Mouse (Mus musculus) cerebellum, adult 18-20 months (tissue): Measurements from ENCODE around the gene Alk.

Source experiments
- DNase-seq, 2 experiments: peaks; one replicate each; pipeline ENCODE4 v3.0.0; 2021

Alk gene

DNA sequence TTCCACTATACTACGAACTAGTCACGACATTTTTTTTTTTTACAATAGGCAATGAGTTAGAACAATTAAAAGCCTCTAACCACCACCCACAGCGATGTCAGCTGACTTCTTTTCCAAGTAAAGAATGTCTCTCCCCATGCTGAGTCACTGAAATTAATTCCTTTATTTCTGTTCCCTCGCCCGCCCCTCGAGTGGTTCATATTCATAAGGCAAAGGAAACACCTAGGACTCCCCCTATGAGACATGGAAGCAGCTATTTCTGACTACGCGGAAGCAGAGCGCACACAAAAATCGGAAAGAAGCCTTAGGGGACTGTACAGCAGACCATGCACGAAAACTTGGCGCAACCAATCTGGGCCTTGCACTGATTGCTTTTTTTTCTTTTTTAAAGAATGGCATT is 735.6 kb downstream of the Alk start:
- no peak for DNase-seq

DNA sequence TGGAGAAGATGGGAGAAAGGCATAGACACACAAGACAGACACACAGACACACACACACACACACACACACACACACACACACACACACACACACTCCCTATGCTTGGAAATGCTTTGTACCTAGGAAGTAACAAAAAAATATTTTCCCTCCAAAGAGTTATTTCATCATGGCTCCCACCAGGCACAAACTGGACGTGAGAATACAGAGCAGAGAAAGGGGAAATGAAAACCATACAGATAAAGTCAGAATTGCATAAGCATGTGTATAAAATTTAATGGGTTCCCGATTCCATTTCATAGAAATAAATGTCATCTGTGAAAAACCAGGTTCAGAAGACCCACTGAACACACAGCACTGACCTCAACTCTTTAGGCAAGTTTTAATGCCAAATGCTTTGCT is 736.5 kb downstream of the Alk start:
- no peak for DNase-seq

DNA sequence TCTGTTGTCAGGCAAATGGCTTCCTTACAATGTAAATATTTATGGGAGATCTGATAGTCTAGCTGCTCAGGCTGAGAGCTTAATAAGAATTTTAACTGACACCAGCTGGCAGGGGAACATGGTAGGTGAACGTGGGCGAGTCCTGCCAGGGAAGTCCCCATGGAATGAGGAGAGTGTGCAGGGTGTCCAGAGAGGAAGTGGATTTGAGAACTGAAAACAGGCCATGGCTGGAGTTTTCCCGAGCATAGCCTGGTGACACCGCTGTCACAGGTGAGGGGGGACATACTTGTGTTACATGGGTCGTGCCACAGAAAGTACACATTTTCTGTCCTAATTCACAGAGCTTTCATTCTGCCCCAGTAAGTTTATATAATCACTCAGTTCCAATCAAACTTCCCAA is 739.0 kb downstream of the Alk start:
- DNase-seq, result no peak

DNA sequence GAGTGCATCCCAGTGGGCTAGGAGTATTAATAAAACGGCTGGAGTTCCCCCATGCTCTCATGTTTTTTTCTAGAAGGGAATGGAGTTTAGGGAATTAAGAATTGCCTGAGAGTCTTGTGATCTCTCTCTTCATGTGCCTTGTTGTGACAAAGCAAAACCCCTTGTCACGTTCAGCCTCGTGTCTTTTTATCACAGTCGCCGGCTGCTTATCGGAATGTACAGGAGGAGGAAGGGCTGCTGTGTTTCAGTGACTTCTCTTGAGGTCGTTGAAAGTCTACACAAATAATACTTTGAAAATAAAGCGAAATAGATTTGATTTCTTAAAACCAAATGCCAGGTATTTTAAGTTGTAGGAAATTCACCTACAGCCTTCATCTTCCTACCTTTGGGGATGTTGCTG is 740.4 kb downstream of the Alk start:
- DNase-seq, result no peak

DNA sequence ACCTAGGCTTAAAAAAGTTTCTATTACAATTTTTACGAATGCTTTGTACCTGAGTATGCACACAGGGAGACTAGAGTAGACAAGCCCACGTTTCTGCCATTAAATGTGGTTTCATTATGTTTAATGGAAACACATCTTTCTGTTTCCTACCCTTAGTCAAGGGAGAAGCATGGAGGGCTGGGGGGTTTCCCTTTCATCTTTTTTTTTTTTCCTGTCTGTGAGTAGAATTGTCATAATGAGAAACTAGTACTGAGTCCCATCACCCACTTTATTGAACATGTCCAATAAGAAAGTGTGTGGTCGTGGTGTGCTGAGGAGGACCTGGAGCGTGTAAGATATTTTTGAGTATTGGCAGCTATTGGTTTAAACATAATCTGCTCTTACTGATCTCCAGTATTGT is 741.5 kb downstream of the Alk start:
- DNase-seq, result no peak

DNA sequence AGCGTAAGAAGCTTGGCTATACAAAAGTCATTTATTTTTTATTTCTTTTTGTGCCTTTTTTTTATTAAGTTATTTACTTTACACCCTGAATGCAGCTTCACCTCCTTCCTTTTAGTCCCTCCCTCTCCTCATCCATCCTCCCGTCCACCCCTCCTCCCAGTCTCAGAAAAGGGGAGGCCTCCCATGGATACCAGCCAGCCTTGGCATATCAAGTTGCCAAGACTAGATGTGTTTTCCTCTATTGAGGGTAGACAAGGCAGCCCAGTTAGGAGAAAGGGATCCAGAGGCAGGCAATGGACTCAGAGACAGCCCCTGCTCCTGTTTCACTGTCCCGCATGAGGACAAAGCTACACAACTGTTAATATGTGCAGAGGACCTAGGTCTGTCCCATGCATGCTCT is 742.2 kb downstream of the Alk start:
- no peak for DNase-seq

DNA sequence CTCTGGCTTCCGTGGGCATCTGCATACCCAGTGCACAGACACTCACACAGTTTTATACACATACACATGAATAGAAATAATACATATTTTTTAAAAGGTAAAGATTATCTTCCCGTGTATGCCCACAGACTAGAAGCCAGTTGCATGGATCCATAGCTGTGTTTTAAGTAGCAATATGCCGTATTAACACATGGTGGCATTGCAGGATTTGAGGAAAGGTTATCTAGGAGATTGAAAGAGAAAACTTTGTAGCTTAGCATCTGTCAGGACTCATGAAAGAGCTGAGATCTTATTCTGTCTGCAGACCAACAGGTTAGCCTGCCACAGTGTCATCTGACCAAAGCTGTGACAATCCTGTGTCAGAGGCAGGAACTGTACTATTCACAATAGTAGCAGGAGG is 772.5 kb downstream of the Alk start:
- no peak for DNase-seq

DNA sequence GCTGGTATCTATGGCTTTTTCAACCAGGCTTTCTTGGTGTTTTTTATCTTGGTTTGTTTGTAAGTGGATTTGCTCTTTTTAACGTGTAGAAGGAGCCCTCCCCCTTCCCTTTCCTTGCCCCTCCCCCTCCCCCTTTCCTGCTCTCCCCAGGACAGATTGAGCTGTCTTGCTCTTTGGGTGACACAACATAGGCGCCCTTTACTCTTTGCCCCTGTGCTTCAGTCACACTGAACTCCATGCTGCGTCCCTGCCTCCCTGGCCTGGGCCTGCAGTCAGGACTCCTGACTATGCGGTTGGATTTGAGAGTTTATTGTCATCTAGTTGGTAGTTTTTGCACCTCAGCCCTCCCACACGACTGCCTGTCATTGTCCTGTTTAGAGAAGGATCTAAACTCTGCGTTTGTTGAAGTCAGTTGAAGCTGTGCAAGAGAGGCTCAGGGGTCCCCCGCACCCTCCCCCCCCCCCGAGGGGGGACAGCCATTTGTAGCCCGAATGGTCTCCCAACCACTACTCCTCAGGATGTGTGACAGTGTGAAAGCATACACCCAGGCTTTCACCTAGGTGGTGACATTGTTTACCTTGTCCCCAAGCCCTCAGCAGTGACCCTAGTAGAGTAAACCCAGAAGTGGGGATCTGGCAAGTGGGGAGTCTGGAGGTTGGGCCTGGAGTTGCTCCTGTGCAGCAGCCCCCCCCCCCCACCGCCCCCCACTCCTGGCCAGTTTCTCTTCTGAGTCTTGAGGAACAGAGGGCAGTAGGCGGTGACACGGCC is 775.6 kb downstream of the Alk start:
- no peak for DNase-seq

DNA sequence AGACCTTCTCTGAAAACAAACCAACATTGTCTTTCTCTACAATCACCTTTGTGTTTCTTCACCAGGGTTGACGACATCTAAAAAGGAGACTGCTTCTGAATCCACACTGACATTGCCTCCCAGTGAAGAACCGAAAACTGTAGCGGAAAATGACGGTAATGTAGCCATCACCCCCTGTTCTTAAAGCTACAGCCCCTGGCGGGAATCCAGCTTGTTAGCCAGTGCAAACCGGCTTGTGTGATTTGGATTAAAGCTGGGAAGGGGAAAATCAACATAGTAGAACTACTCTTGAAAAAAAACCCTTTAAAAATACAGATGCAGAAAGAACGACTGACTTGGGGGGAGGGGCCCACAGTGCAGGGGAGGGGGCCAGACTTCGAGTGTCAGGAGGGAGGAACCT is 776.8 kb downstream of the Alk start:
- no peak for DNase-seq

DNA sequence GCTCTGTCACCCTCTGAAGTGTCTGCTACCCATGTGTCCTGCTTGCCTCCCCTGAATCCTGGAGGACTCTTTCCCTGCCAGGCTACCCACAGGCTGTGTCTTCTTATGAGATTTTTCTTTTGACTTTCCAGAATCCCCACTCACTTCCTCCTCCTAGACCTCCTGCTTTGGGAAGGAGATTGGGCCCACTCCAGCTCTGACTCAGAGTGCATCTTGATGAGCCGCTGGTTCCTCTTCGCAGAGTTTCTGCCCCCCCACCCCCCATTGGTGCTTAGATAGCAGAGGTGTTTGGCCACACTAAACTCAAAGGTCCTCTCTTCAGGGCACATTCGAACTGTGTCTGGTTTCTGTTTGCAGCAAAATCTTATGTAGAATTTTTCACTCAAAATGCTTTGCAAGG is 777.8 kb downstream of the Alk start:
- no peak for DNase-seq

DNA sequence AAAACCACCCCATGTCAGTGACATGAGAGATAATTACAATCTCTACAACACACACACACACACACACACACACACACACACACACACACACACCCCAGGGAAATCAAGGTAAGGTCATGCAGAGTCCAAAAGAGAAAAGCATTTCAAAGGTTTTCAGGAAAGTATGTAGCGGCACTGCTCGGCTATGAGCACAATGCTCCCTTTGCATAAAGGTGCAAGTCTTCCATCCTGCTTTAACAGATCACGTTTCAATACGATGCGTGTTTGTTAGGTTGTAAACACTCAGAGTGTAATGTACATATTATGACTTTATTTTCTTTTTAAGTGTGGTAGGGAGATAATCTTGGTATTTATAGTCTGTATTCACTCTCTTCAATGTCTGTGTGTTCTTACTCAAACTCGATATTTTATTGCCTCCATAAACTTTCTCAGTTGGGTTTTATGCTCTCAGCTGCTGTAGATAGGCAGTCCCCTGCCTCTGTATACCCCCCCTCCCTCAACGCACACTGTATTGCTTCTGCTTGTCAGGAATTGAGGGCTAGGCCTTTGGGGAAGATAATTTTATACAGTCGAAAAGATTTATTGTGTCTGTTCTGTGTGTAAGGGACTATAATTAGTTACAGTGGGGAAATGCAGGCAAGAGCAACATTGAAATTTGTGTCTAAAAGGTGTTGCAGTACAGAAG is 780.7 kb downstream of the Alk start:
- no peak for DNase-seq
